Mouse (Mus musculus): ENCODE data around the gene Hnf4a. TPM values are rescaled to one million over a fixed set of nuclear protein-coding genes. Genes with fewer than 3 reads are reported as not detected.
A peak's percentile ranks its signal among the peaks of the same experiment; 100 is the strongest.
"Not testable (repeated sequence)": the region's sequence is repeated elsewhere in the genome, so short reads cannot be mapped to it uniquely, and the experiment has no call there.

Gene Hnf4a
- polyA plus RNA-seq, 1 experiment from 2014 or later: 90.5 TPM

- 80% methylated on average over 3 of the region's 3 CpGs for WGBS
- H3K36me3 ChIP-seq (ENCODE audit: control insufficient read depth, insufficient read depth, low read length): peaks cover 94% of the 10 kb centered on the region
- no peak overlapping the region for H3K4me3 ChIP-seq (ENCODE audit: low read depth, low read length)
- H3K27me3 ChIP-seq (replicated peaks; ENCODE audit: control insufficient read depth, insufficient read depth, low read length): no peaks in the 10 kb centered on the region
- H3K27ac ChIP-seq (ENCODE audit: low read depth): no peak overlapping the region
- H3K9ac ChIP-seq (ENCODE audit: low read length): no peak overlapping the region
- no peak overlapping the region for H3K4me2 ChIP-seq (ENCODE audit: low read length)
- no peaks in the 10 kb centered on the region for H3K4me1 ChIP-seq (replicated peaks; ENCODE audit: control insufficient read depth, insufficient read depth, low read length)
- DNase-seq (ENCODE audit: low spot score) (no peak), ATAC-seq (replicated peaks; ENCODE audit: low FRiP score, low TSS enrichment, low read depth) (no peak)
- no peaks in the 10 kb centered on the region for H3K9me3 ChIP-seq (ENCODE audit: control insufficient read depth, low read length)
Measured at GRCm38 (mm10) chr2:163616652-163617227, 110.1 kb downstream of the Hnf4a start.

- DNase-seq (ENCODE audit: low spot score) (no peak), ATAC-seq (replicated peaks; ENCODE audit: low FRiP score, low TSS enrichment, low read depth) (no peak)
- no peak overlapping the region for H3K4me3 ChIP-seq (ENCODE audit: low read depth, low read length)
- 79% methylated on average over 3 of the region's 3 CpGs for WGBS
- H3K27ac ChIP-seq (ENCODE audit: low read depth): no peak overlapping the region
- no peaks in the 10 kb centered on the region for H3K4me1 ChIP-seq (replicated peaks; ENCODE audit: control insufficient read depth, insufficient read depth, low read length)
- H3K9me3 ChIP-seq (ENCODE audit: control insufficient read depth, low read length): no peaks in the 10 kb centered on the region
- H3K36me3 ChIP-seq (ENCODE audit: control insufficient read depth, insufficient read depth, low read length): peaks cover 94% of the 10 kb centered on the region
- no peak overlapping the region for H3K4me2 ChIP-seq (ENCODE audit: low read length)
- no peaks in the 10 kb centered on the region for H3K27me3 ChIP-seq (replicated peaks; ENCODE audit: control insufficient read depth, insufficient read depth, low read length)
- H3K9ac ChIP-seq (ENCODE audit: low read length): no peak overlapping the region
Measured at GRCm38 (mm10) chr2:163617232-163617863, 110.7 kb downstream of the Hnf4a start.

GRCm38 (mm10) chr2:163617874-163618273 lies 111.3 kb downstream of the Hnf4a start:
- ATAC-seq (replicated peaks; ENCODE audit: low FRiP score, low TSS enrichment, low read depth): no peak
- H3K4me2 ChIP-seq (ENCODE audit: low read length): no peak overlapping the region
- H3K9me3 ChIP-seq (ENCODE audit: control insufficient read depth, low read length): no peaks in the 10 kb centered on the region
- H3K4me3 ChIP-seq (ENCODE audit: low read depth, low read length): no peak overlapping the region
- 85% methylated on average over 4 of the region's 4 CpGs for WGBS
- no peak for DNase-seq (ENCODE audit: low spot score)
- peaks cover 94% of the 10 kb centered on the region for H3K36me3 ChIP-seq (ENCODE audit: control insufficient read depth, insufficient read depth, low read length)
- no peak overlapping the region for H3K27ac ChIP-seq (ENCODE audit: low read depth)
- H3K4me1 ChIP-seq (replicated peaks; ENCODE audit: control insufficient read depth, insufficient read depth, low read length): no peaks in the 10 kb centered on the region
- H3K9ac ChIP-seq (ENCODE audit: low read length): no peak overlapping the region
- H3K27me3 ChIP-seq (replicated peaks; ENCODE audit: control insufficient read depth, insufficient read depth, low read length): no peaks in the 10 kb centered on the region

- peak; percentile 85 for ATAC-seq (replicated peaks; ENCODE audit: low FRiP score, low TSS enrichment, low read depth)
- no peaks in the 10 kb centered on the region for H3K9me3 ChIP-seq (ENCODE audit: control insufficient read depth, low read length)
- H3K4me2 ChIP-seq (ENCODE audit: low read length): no peak overlapping the region
- no peaks in the 10 kb centered on the region for H3K4me1 ChIP-seq (replicated peaks; ENCODE audit: control insufficient read depth, insufficient read depth, low read length)
- H3K27ac ChIP-seq (ENCODE audit: low read depth): no peak overlapping the region
- no peak overlapping the region for H3K9ac ChIP-seq (ENCODE audit: low read length)
- peak; percentile 56 for DNase-seq (ENCODE audit: low spot score)
- H3K36me3 ChIP-seq (ENCODE audit: control insufficient read depth, insufficient read depth, low read length): peaks cover 95% of the 10 kb centered on the region
- no peak overlapping the region for H3K4me3 ChIP-seq (ENCODE audit: low read depth, low read length)
- 71% methylated on average over 8 of the region's 8 CpGs for WGBS
- H3K27me3 ChIP-seq (replicated peaks; ENCODE audit: control insufficient read depth, insufficient read depth, low read length): no peaks in the 10 kb centered on the region
Measured at GRCm38 (mm10) chr2:163620451-163620850, 113.8 kb downstream of the Hnf4a start.

- not testable (repeated sequence) for H3K9me3 ChIP-seq (ENCODE audit: control insufficient read depth, low read length); H3K4me3 ChIP-seq (ENCODE audit: low read depth, low read length); DNase-seq (ENCODE audit: low spot score); H3K27ac ChIP-seq (ENCODE audit: low read depth); ATAC-seq (replicated peaks; ENCODE audit: low FRiP score, low TSS enrichment, low read depth); H3K27me3 ChIP-seq (replicated peaks; ENCODE audit: control insufficient read depth, insufficient read depth, low read length); H3K4me2 ChIP-seq (ENCODE audit: low read length); H3K9ac ChIP-seq (ENCODE audit: low read length); H3K4me1 ChIP-seq (replicated peaks; ENCODE audit: control insufficient read depth, insufficient read depth, low read length)
- WGBS: 94% methylated on average over 3 of the region's 3 CpGs
- H3K36me3 ChIP-seq (ENCODE audit: control insufficient read depth, insufficient read depth, low read length): peaks cover 95% of the 10 kb centered on the region
Measured at GRCm38 (mm10) chr2:163621401-163621800, 114.8 kb downstream of the Hnf4a start.

Other genes starting within 250 kb of the Hnf4a start
- 5.6 and 5.9 TPM in 2 replicates for gene Jph2, start 108.8 kb upstream of the Hnf4a start, polyA plus RNA-seq (2014; fragmentation: Nextera tagmentation; extraction: Ambion mirVana)
- 88.9 and 97.7 TPM in 2 replicates for gene Oser1, start 82.1 kb upstream of the Hnf4a start, polyA plus RNA-seq (2014; fragmentation: Nextera tagmentation; extraction: Ambion mirVana)
- 9.7 and 13.2 TPM in 2 replicates for gene Gdap1l1, start 68.3 kb upstream of the Hnf4a start, polyA plus RNA-seq (2014; fragmentation: Nextera tagmentation; extraction: Ambion mirVana)
- gene Fitm2, start 34.2 kb upstream of the Hnf4a start, polyA plus RNA-seq (2014; fragmentation: Nextera tagmentation; extraction: Ambion mirVana): 10.7 and 11.6 TPM in 2 replicates
- gene R3hdml, start 14.5 kb upstream of the Hnf4a start, polyA plus RNA-seq (2014; fragmentation: Nextera tagmentation; extraction: Ambion mirVana): 0.16 TPM in 1 of 2 replicates, not detected in the other
- 40.6 and 40.8 TPM in 2 replicates for gene Ttpal, start 95.5 kb downstream of the Hnf4a start, polyA plus RNA-seq (2014; fragmentation: Nextera tagmentation; extraction: Ambion mirVana)
- 54.3 and 60.7 TPM in 2 replicates for gene Serinc3, start 138.3 kb downstream of the Hnf4a start, polyA plus RNA-seq (2014; fragmentation: Nextera tagmentation; extraction: Ambion mirVana)
- 130 and 131 TPM in 2 replicates for gene Pkig, start 151.6 kb downstream of the Hnf4a start, polyA plus RNA-seq (2014; fragmentation: Nextera tagmentation; extraction: Ambion mirVana)
- gene Ada, start 243.4 kb downstream of the Hnf4a start, polyA plus RNA-seq (2014; fragmentation: Nextera tagmentation; extraction: Ambion mirVana): 8.4 and 9.1 TPM in 2 replicates

Data from intestine, embryonic 14.5 days (tissue).